Mouse (Mus musculus) intestine, embryonic 14.5 days (tissue): ENCODE results near the gene Gm9958. TPM values are rescaled to one million over a fixed set of nuclear protein-coding genes. Genes with fewer than 3 reads are reported as not detected.

ENCODE experiments used
- ATAC-seq: fragments of 200-750 bp; cut with Nextera tagmentation; replicated peaks from 2 replicates; pipeline ENCODE4 v1.8.0; 2017; ENCODE audit warnings: low read depth, moderate number of reproducible peaks, moderate TSS enrichment, moderate library complexity; ENCODE audit not compliant: low FRiP score, low TSS enrichment
- DNase-seq: peaks from one replicate; pipeline ENCODE4 v3.0.0-alpha.2; 2018; ENCODE audit warnings: low spot score
- H3K27ac ChIP-seq: fragments of 300-500 bp; sonication (generic); 2 replicates; pipeline ENCODE4 v1.5.1; 2014; ENCODE audit warnings: low read depth, mild to moderate bottlenecking, control low read depth
- H3K27me3 ChIP-seq: fragments of 300-500 bp; sonication (generic); replicated peaks from 2 replicates; pipeline ENCODE4 v1.6.1; 2014; ENCODE audit warnings: low read length, control low read depth; ENCODE audit not compliant: control insufficient read depth, insufficient read depth
- H3K36me3 ChIP-seq: fragments of 300-500 bp; sonication (generic); 2 replicates; pipeline ENCODE4 v1.6.1; 2014; ENCODE audit warnings: low read length, control low read depth; ENCODE audit not compliant: control insufficient read depth, insufficient read depth
- H3K4me1 ChIP-seq: fragments of 300-500 bp; sonication (generic); replicated peaks from 2 replicates; pipeline ENCODE4 v1.6.1; 2014; ENCODE audit warnings: low read length, control low read depth, mixed read lengths; ENCODE audit not compliant: control insufficient read depth, insufficient read depth
- H3K4me2 ChIP-seq: fragments of 300-500 bp; sonication (generic); 2 replicates; pipeline ENCODE4 v1.6.1; 2014; ENCODE audit warnings: low read length
- H3K4me3 ChIP-seq: fragments of 300-500 bp; sonication (generic); 2 replicates; pipeline ENCODE4 v1.5.1; 2014; ENCODE audit warnings: low read depth, low read length, control low read depth, mixed read lengths
- H3K9ac ChIP-seq: fragments of 300-500 bp; sonication (generic); 2 replicates; pipeline ENCODE4 v1.6.1; 2014; ENCODE audit warnings: mild to moderate bottlenecking, low read length
- H3K9me3 ChIP-seq: fragments of 300-500 bp; sonication (generic); 2 replicates; pipeline ENCODE4 v1.6.1; 2016; ENCODE audit warnings: low read length, control low read depth; ENCODE audit not compliant: control insufficient read depth
- WGBS: fragments of 180-500 bp; shearing (Covaris S2); extraction: QIAGEN DNeasy Blood & Tissue Kit; methylation state at CpG from one replicate; pipeline ENCODE4 v1.1.7; 2014; 5-methylcytosine and 5-hydroxymethylcytosine counted together
- polyA plus RNA-seq: library from polyadenylated mRNA; unstranded; fragments of >200 nt; fragmentation: Nextera tagmentation; extraction: Ambion mirVana; gene quantifications from 2 replicates; pipeline ENCODE4 v1.2.1, GENCODE M21; 2014

Gene Gm9958
- polyA plus RNA-seq, 1 experiment from 2014 or later = 5.2 TPM

DNA sequence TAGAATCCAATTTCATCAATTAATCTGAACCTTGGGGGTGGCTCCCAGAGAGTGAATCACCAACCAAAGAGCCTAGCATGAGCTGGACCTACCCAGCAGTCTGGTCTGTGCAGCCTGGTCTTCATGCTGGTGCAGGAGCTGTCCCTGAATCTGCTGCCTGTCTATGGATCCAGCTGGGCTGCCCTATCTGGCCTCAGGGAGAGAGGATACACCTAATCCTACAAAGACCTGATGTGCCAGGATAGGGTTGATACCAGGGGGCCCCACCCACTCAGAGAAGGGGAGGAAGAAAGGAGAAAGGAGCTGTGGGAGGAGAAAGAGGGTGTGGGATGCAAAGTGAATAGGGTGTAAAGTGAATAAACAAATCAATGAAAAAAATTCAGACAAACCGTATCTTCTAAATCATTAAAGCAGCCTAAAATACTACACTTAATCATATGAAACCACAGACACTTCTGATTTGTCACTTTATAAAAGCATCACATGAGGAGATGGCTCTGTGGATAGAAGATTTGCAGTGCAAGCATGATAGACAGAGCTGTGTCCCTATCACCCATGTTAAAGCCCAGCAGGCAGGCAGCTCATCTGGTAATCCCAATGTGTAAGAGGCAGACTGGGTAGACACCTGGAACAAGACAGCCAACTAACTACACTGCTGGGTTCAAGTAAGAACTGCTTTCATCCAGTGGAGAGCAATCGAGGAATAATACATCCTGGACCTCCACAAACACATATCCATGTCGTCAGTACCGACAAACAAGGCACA lies 13.3 kb upstream of the Gm9958 start:
- ATAC-seq (no peak), DNase-seq (no peak)
- H3K36me3 ChIP-seq = 0 out of 2 replicates have a peak, but pooled peaks cover 12% of the 10 kb centered on the region
- H3K4me2 ChIP-seq = no peak overlapping the region
- 88% methylated on average over 4 of the region's 4 CpGs for whole genome bisulfite sequencing
- no peaks in the 10 kb centered on the region for H3K9me3 ChIP-seq
- H3K9ac ChIP-seq = no peak overlapping the region
- no peak overlapping the region for H3K4me3 ChIP-seq
- H3K27ac ChIP-seq = no peak overlapping the region
- no peaks in the 10 kb centered on the region for H3K27me3 ChIP-seq
- H3K4me1 ChIP-seq = no peaks in the 10 kb centered on the region; the same call in 1 of the 2 replicates

DNA sequence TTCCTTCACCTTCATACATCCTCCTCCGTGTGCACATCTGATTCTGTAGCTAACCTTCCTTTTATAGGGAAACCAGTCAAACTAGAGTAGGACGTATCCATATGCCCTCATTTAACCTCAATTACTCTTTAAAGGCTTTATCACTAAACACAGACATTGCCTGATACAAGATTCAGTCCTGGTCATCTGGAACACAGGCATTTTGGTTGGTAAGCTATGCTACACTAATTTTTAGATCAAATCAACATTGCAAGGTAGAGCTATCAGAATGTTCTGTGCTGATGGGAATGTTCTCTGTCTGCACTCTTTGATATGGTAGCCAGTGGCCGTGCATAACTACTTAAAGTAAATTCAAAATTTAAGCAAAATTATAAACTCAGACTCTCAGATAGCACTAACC lies 11.2 kb upstream of the Gm9958 start:
- DNase-seq (no peak), ATAC-seq (no peak)
- WGBS = 84% methylated on average over 3 of the region's 3 CpGs
- Histone ChIP-seq H3K27ac (no peak overlapping the region), H3K9me3 (no peaks in the 10 kb centered on the region), H3K4me1 (no peaks in the 10 kb centered on the region; the same call in 1 of the 2 replicates), H3K4me2 (no peak overlapping the region), H3K36me3 (peaks cover 20% of the 10 kb centered on the region), H3K4me3 (no peak overlapping the region), H3K27me3 (no peaks in the 10 kb centered on the region), H3K9ac (no peak overlapping the region)

DNA sequence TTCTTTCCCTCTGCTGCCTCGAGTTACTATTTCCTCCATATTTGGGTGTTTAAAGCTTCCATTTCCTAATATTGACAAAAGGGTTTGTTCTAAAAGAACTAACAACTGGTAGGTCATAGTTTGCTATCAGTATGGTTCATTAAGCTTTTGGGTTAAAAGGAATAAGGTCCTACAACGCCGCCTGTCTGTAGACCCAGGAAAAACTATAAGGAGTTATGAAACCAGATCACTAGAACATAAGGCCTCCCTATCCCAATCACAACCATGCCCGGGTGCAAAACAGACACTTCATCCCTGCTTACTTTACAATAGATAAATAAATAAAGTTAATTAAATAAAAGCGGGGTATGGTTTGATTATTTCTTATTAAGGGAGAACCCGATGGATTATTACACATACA lies 2.5 kb upstream of the Gm9958 start:
- H3K9me3 ChIP-seq = no peaks in the 10 kb centered on the region
- peaks cover 19% of the 10 kb centered on the region for H3K4me1 ChIP-seq
- peaks cover 13% of the 10 kb centered on the region for H3K36me3 ChIP-seq
- no peaks in the 10 kb centered on the region for H3K27me3 ChIP-seq
- 3% methylated on average over 6 of the region's 6 CpGs for WGBS
- ATAC-seq = no peak
- H3K4me3 ChIP-seq = peak overlapping the region; percentile 97
- H3K27ac ChIP-seq = no peak overlapping the region
- peak overlapping the region; percentile 47 for H3K4me2 ChIP-seq
- DNase-seq = peak; percentile 72
- H3K9ac ChIP-seq = peak overlapping the region; percentile 97

DNA sequence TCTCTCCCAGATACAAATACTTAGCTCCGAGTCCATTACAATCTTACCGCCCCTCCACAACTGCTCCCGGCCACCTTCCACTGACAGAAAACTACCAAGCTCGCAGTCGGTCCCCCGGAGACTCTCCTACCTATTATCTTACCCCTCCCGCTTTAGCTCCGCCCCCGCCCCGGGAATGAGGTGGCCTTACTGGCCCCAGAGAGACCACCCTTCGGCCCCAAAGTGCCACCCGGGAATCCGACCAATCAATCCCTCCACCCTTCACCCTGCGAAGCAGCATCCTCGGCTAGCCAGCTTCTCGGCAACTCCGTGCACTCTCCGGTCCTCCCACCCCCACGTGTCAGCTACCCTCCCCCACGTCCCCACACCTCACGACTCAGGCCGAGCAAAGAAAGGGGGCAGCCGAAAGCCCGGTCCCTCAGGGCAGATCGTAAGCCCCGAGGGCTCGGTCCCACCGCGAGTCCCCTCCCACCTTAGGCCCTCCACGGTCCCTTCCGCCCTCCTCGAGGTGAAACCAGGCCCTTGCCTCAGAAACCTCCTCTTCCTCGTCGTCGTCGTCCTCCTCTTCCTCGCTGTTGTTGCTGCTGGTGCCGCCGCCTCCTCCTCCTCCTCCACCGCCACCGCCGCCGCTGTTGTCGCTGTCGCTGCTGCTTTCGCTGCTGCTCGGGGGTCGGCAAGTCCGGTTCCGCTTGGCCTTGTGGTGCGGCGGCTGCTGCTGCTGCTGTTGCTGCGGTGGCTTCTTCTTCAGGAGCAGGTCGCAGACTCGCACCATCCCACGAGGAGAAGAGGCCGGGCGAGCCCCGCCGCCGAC lies 1.7 kb upstream of the Gm9958 start:
- WGBS = under 1% methylated on average over 57 of the region's 61 CpGs
- H3K9ac ChIP-seq = peak overlapping the region; percentile 97
- H3K27me3 ChIP-seq = no peaks in the 10 kb centered on the region
- peak; percentile 50 for ATAC-seq
- 0 out of 2 replicates have a peak, but pooled peaks cover 6% of the 10 kb centered on the region for H3K36me3 ChIP-seq
- DNase-seq = peak; percentile 83
- H3K27ac ChIP-seq = peak overlapping the region; percentile 99
- H3K4me3 ChIP-seq = peak overlapping the region; percentile 97
- H3K4me2 ChIP-seq = peak overlapping the region; percentile 47
- peaks cover 19% of the 10 kb centered on the region for H3K4me1 ChIP-seq
- H3K9me3 ChIP-seq = no peaks in the 10 kb centered on the region

DNA sequence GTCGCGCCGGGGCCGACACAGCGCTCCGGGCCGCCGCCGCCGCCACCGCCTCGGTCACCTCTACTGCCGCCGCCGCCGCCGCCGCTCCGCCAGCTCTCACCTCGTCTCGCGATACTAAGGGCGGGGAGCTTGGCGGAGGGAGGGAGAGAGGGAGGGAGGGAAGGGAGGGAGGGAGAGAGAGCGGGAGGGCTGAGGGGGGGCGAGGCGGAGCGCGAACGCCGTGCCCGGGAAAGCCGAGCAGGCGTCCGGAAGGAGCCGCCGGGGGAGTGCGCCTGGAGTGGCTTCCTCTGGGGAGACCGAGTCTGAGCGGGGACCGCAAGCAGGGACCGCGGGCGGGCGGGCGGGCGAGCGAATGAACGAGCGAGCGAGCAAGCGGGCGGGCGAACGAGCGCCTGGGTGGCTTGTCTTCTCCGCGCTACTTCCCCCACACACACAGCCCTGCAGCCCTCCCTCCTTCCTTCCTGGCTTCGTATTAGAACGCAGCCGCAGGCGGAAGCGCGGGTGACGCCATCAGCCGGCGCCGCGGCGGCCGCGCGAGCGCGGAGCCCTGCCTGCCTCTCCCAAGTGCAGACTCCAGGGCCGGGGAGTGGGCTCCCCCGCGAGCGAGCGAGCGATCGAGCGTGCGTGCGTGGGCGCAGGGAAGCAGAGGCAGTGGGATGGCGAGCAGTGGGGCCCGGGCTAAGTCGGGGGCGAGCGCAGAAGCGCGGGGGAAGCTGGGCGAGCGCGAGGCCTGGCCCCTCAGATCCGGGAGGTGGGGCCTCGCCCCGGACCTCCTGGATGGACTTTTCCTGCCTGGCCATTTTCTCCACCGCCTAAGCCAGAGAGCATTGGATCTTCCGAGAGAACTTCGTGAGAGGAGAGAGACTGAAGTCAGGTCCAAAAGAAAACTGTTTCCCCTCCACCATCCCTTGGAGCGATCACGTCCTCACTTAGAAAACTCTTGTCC lies 610 bp upstream of the Gm9958 start, which contains the start of gene Ankrd17:
TSS of gene Ankrd17 (minus strand) at position 457 of the 946 bp plus-strand sequence.
- peak within 1 kb of the TSS; percentile 97 for H3K4me3 ChIP-seq
- WGBS = under 1% methylated on average over 52 of the region's 104 CpGs
- 0 out of 2 replicates have a peak, but pooled peaks cover 6% of the 10 kb centered on the region for H3K36me3 ChIP-seq
- peak within 1 kb of the TSS; percentile 99 for H3K27ac ChIP-seq
- no peaks in the 10 kb centered on the region for H3K27me3 ChIP-seq
- peak within 1 kb of the TSS; percentile 77 for H3K4me2 ChIP-seq
- no peaks in the 10 kb centered on the region for H3K9me3 ChIP-seq
- peaks cover 19% of the 10 kb centered on the region for H3K4me1 ChIP-seq
- DNase-seq (peak; percentile 97), ATAC-seq (peak; percentile 95)
- peak within 1 kb of the TSS; percentile 97 for H3K9ac ChIP-seq

DNA sequence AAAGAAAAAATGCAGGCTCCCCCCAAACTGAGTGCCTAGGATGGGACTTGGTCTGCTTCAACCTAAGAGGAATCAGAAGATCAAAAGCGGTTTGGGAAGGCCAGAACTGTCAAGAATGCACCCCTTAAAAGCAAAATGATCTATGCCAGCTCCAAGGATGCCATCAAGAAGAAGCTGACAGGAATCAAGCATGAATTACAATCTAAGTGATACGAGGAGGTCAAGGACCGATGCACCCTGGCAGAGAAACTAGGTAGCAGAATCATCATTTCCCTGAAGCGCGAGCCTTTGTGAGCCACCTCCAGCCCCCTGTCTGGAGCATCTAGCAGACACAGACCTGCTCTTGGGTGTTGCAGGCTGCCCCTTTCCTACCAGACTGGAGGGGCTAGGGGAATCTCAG lies 3.4 kb downstream of the Gm9958 start:
- no peaks in the 10 kb centered on the region for H3K27me3 ChIP-seq
- 74% methylated on average over 5 of the region's 5 CpGs for WGBS
- peaks cover 6% of the 10 kb centered on the region; the same call in 1 of the 2 replicates for H3K4me1 ChIP-seq
- H3K9ac ChIP-seq = no peak overlapping the region
- no peak overlapping the region for H3K27ac ChIP-seq
- H3K4me3 ChIP-seq = no peak overlapping the region
- no peaks in the 10 kb centered on the region for H3K36me3 ChIP-seq
- DNase-seq (no peak), ATAC-seq (no peak)
- H3K4me2 ChIP-seq = no peak overlapping the region
- H3K9me3 ChIP-seq = no peaks in the 10 kb centered on the region

DNA sequence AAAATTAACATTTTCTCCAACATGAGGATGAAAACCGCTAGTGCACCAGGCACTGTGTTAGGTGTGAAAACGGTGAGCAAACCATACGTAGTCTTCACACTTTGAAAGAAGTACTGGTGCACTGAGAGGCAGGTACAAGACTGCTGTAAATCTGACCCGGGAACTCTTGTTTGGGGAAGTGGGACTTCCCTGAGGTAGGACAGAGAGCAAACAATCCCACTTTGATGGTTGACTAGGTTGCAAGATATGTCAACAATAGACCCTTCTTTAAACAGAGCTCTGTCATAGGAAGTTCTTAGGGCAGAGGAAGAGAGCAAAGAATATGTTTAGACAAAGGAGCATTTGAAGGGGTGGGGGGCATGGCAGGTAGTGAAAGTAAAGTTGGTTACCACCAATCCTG lies 6.7 kb downstream of the Gm9958 start:
- no peak for DNase-seq
- Histone ChIP-seq H3K27me3 (no peaks in the 10 kb centered on the region), H3K4me2 (no peak overlapping the region), H3K27ac (no peak overlapping the region), H3K4me3 (no peak overlapping the region), H3K36me3 (no peaks in the 10 kb centered on the region), H3K9ac (no peak overlapping the region), H3K9me3 (no peaks in the 10 kb centered on the region), H3K4me1 (no peaks in the 10 kb centered on the region)
- WGBS = 84% methylated on average over 4 of the region's 4 CpGs
- no peak for ATAC-seq

DNA sequence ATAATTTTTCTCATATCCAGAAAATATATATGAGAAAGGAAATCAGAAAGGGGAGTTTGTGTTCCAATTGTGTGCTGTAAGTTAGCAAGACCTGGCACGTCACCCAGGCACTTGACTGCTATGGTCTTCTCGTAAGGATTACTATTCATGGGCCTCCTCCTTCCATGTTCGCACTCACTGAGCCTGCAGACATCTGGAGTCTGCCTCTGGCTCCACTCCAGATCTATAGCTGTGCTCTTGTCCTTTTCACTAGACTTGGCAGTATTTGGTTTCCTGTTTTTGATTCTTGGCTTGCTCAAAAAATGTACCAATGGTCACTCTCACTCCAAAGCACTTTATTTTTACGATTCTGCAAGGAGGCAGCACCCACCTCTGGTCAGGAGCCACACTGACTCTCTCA lies 14.5 kb downstream of the Gm9958 start:
- Histone ChIP-seq H3K4me2 (no peak overlapping the region), H3K9ac (no peak overlapping the region), H3K4me3 (no peak overlapping the region), H3K4me1 (no peaks in the 10 kb centered on the region), H3K27me3 (no peaks in the 10 kb centered on the region), H3K27ac (no peak overlapping the region), H3K9me3 (no peaks in the 10 kb centered on the region), H3K36me3 (no peaks in the 10 kb centered on the region)
- no peak for DNase-seq
- WGBS = 54% methylated on average over 4 of the region's 4 CpGs
- ATAC-seq = no peak
